Mouse (Mus musculus) c-Kit-positive CD71-positive TER-119-negative erythroid progenitor cells, embryonic 14.5 days (primary cell): ENCODE data around the gene Cgrrf1.

Experiments used
- DNase-seq: peaks from one replicate; pipeline ENCODE4 v3.0.0-alpha.2; 2013; ENCODE audit warnings: low read depth

The Cgrrf1 gene

GRCm38 (mm10) chr14:46823996-46824395 is 7.9 kb upstream of the Cgrrf1 start:
- DNase-seq: no peak

- DNase-seq: no peak
Observed at GRCm38 (mm10) chr14:46827430-46827829, 4.5 kb upstream of the Cgrrf1 start.

- no peak for DNase-seq
Observed at GRCm38 (mm10) chr14:46831295-46831694, 630 bp upstream of the Cgrrf1 start.

- no peak for DNase-seq
Observed at GRCm38 (mm10) chr14:46832354-46833272, 688 bp downstream of the Cgrrf1 start.

- DNase-seq: no peak
Observed at GRCm38 (mm10) chr14:46839326-46839725, 7.4 kb downstream of the Cgrrf1 start.

GRCm38 (mm10) chr14:46845706-46846105 is 13.8 kb downstream of the Cgrrf1 start:
- DNase-seq: peak; percentile 25

- no peak for DNase-seq
Observed at GRCm38 (mm10) chr14:46848063-46848590, 16.2 kb downstream of the Cgrrf1 start.

GRCm38 (mm10) chr14:46848736-46849135 is 16.8 kb downstream of the Cgrrf1 start:
- no peak for DNase-seq

GRCm38 (mm10) chr14:46849769-46850168 is 17.8 kb downstream of the Cgrrf1 start:
- no peak for DNase-seq

- no peak for DNase-seq
Observed at GRCm38 (mm10) chr14:46853677-46854076, 21.8 kb downstream of the Cgrrf1 start.

GRCm38 (mm10) chr14:46862922-46863321 is 31.0 kb downstream of the Cgrrf1 start:
- no peak for DNase-seq

GRCm38 (mm10) chr14:46880935-46881334 is 49.0 kb downstream of the Cgrrf1 start:
- peak; percentile 20 for DNase-seq

- no peak for DNase-seq
Observed at GRCm38 (mm10) chr14:46881581-46882430, 49.9 kb downstream of the Cgrrf1 start.

GRCm38 (mm10) chr14:46882431-46883067 is 50.6 kb downstream of the Cgrrf1 start, which contains the start of gene Samd4:
Gene Samd4 (plus strand): TSS chr14:46882854.
- DNase-seq: no peak

- DNase-seq: no peak
Observed at GRCm38 (mm10) chr14:46883068-46883870, 51.3 kb downstream of the Cgrrf1 start.

- DNase-seq: no peak
Observed at GRCm38 (mm10) chr14:46883871-46884441, 52.0 kb downstream of the Cgrrf1 start.

GRCm38 (mm10) chr14:46884701-46885428 is 52.9 kb downstream of the Cgrrf1 start:
- no peak for DNase-seq

- DNase-seq: no peak
Observed at GRCm38 (mm10) chr14:46885429-46885755, 53.5 kb downstream of the Cgrrf1 start.

GRCm38 (mm10) chr14:46885891-46886301 is 54.0 kb downstream of the Cgrrf1 start:
- DNase-seq: no peak

GRCm38 (mm10) chr14:46889096-46889495 is 57.2 kb downstream of the Cgrrf1 start:
- no peak for DNase-seq
